Mouse (Mus musculus): ENCODE data around the gene Rbpj. TPM values are rescaled to one million over a fixed set of nuclear protein-coding genes. Genes with fewer than 3 reads are reported as not detected.

Gene Rbpj
- total and polyA plus RNA-seq, 2 experiments from 2014 or later = 17.6 to 22.4 TPM

DNA sequence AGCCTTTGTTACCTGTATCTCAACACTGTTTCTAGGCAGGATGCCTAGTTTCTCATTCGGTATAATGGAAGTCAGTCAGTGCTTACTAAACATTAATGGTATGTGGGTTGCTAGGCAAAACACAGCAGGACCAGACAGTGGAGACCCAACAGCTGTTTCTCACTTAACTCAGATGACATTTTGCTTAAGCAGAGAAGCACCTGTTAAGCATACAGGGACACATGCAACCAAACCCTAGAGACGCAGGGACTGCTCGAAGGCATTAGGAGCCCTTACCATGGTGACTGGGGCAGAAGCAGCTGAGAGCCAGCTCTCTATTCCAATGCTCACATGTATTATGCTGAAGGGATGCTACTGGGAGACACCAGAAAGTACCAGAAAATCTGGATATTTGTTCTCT lies 230.7 kb downstream of the Rbpj start:
- no peaks in the 10 kb centered on the region for H3K36me3 ChIP-seq (ENCODE audit: insufficient read depth, low read length)
- H3K9ac ChIP-seq (replicated peaks; ENCODE audit: low read length) = no peak overlapping the region
- 64% methylated on average over 3 of the region's 3 CpGs for WGBS
- no peak overlapping the region for H3K27ac ChIP-seq
- DNase-seq (ENCODE audit: low spot score) = no peak
- H3K4me3 ChIP-seq (ENCODE audit: low read length) = no peak overlapping the region
- no peak for TF ChIP-seq CTCF (IDR thresholded peaks at IDR 0.05; ENCODE audit: low read depth)
- no peak overlapping the region for H3K4me2 ChIP-seq (ENCODE audit: low read depth, low read length)
- H3K4me1 ChIP-seq (ENCODE audit: insufficient read depth, low read length) = no peaks in the 10 kb centered on the region
- no peaks in the 10 kb centered on the region for H3K27me3 ChIP-seq (ENCODE audit: insufficient read depth, low read length)
- no peak for ATAC-seq
- no peaks in the 10 kb centered on the region for H3K9me3 ChIP-seq (ENCODE audit: low read length)

DNA sequence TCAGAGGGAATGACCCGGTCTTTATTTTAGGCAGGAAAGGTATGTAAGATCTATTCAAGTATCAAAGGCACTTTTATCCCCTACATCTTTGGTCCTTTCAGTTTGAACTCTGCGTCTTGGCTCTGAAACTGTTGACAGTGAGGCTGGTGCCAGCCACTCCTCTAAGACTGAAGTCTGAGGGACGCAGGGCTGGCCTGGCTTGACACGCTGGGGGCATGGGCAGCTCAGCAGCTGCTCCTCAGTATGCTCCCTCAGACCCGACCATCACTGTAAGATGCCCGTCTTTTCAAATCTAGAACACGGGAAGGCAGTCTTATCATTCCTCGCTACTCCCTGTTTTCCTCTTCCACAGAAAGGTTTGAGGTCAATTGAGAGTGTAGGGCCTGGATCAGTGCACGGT lies 231.8 kb downstream of the Rbpj start:
- no peaks in the 10 kb centered on the region for H3K4me1 ChIP-seq (ENCODE audit: insufficient read depth, low read length)
- TF ChIP-seq CTCF (IDR thresholded peaks at IDR 0.05; ENCODE audit: low read depth) = no peak
- H3K9me3 ChIP-seq (ENCODE audit: low read length) = no peaks in the 10 kb centered on the region
- H3K36me3 ChIP-seq (ENCODE audit: insufficient read depth, low read length) = no peaks in the 10 kb centered on the region
- ATAC-seq = no peak
- no peak for DNase-seq (ENCODE audit: low spot score)
- no peak overlapping the region for H3K27ac ChIP-seq
- H3K4me2 ChIP-seq (ENCODE audit: low read depth, low read length) = no peak overlapping the region
- H3K9ac ChIP-seq (replicated peaks; ENCODE audit: low read length) = no peak overlapping the region
- WGBS = 72% methylated on average over 9 of the region's 9 CpGs
- H3K27me3 ChIP-seq (ENCODE audit: insufficient read depth, low read length) = no peaks in the 10 kb centered on the region
- no peak overlapping the region for H3K4me3 ChIP-seq (ENCODE audit: low read length)

GRCm38 (mm10) chr5:53702686-53703085 lies 236.7 kb downstream of the Rbpj start:
- ATAC-seq (no peak), DNase-seq (ENCODE audit: low spot score) (no peak)
- Histone ChIP-seq H3K9me3 (ENCODE audit: low read length) (no peaks in the 10 kb centered on the region), H3K27ac (no peak overlapping the region), H3K27me3 (ENCODE audit: insufficient read depth, low read length) (no peaks in the 10 kb centered on the region), H3K4me2 (ENCODE audit: low read depth, low read length) (no peak overlapping the region), H3K4me1 (ENCODE audit: insufficient read depth, low read length) (no peaks in the 10 kb centered on the region), H3K36me3 (ENCODE audit: insufficient read depth, low read length) (no peaks in the 10 kb centered on the region), H3K4me3 (ENCODE audit: low read length) (no peak overlapping the region), H3K9ac (replicated peaks; ENCODE audit: low read length) (no peak overlapping the region)
- no peak for TF ChIP-seq CTCF (IDR thresholded peaks at IDR 0.05; ENCODE audit: low read depth)
- WGBS = 79% methylated on average over 14 of the region's 14 CpGs

Other genes starting within 250 kb of the Rbpj start
- 42.8 and 57.1 TPM in 2 replicates for gene Smim20, start 199.1 kb upstream of the Rbpj start, total RNA-seq (2014; rRNA removed)
- 88.3 and 94.8 TPM in 2 replicates for gene Smim20, start 199.1 kb upstream of the Rbpj start, polyA plus RNA-seq (2015; fragmentation: Nextera tagmentation; extraction: Ambion mirVana)
- 0.58 and 0.97 TPM in 2 replicates for gene Cckar, start 241.6 kb downstream of the Rbpj start, total RNA-seq (2014; rRNA removed)
- gene Cckar, start 241.6 kb downstream of the Rbpj start, polyA plus RNA-seq (2015; fragmentation: Nextera tagmentation; extraction: Ambion mirVana) = 0.52 and 0.63 TPM in 2 replicates

Measured in hindbrain, postnatal 0 days (tissue).